Mouse (Mus musculus) intestine, embryonic 15.5 days (tissue): ENCODE measurements around the gene 4930544D05Rik. TPM values are rescaled to one million over a fixed set of nuclear protein-coding genes. Genes with fewer than 3 reads are reported as not detected.

Experiments
- ATAC-seq: fragments of 200-750 bp; cut with Nextera tagmentation; 2 replicates; pipeline ENCODE4 v1.8.0; 2017; ENCODE audit warnings: moderate TSS enrichment, moderate library complexity
- H3K27ac ChIP-seq: fragments of 300-500 bp; sonication (generic); 2 replicates; pipeline ENCODE4 v1.5.1; 2015; ENCODE audit warnings: mild to moderate bottlenecking, inconsistent platforms
- H3K27me3 ChIP-seq: fragments of 300-500 bp; sonication (generic); replicated peaks from 2 replicates; pipeline ENCODE4 v1.6.1; 2015; ENCODE audit warnings: inconsistent platforms
- H3K36me3 ChIP-seq: fragments of 300-500 bp; sonication (generic); 2 replicates; pipeline ENCODE4 v1.6.1; 2015; ENCODE audit warnings: inconsistent platforms
- H3K4me1 ChIP-seq: fragments of 300-500 bp; sonication (generic); replicated peaks from 2 replicates; pipeline ENCODE4 v1.6.1; 2015; ENCODE audit warnings: inconsistent platforms
- H3K4me2 ChIP-seq: fragments of 300-500 bp; sonication (generic); replicated peaks from 2 replicates; pipeline ENCODE4 v1.6.1; 2015; ENCODE audit warnings: mild to moderate bottlenecking, inconsistent platforms
- H3K4me3 ChIP-seq: fragments of 300-500 bp; sonication (generic); replicated peaks from 2 replicates; pipeline ENCODE4 v1.5.1; 2015; ENCODE audit warnings: inconsistent platforms
- H3K9ac ChIP-seq: fragments of 300-500 bp; sonication (generic); 2 replicates; pipeline ENCODE4 v1.6.1; 2015; ENCODE audit warnings: inconsistent platforms
- H3K9me3 ChIP-seq: fragments of 300-500 bp; sonication (generic); 2 replicates; pipeline ENCODE4 v1.6.1; 2016; ENCODE audit warnings: inconsistent platforms
- WGBS: fragments of 180-500 bp; shearing (Covaris S2); methylation state at CpG from one replicate; pipeline ENCODE4 v1.1.7; 2015; 5-methylcytosine and 5-hydroxymethylcytosine counted together
- polyA plus RNA-seq: library from polyadenylated mRNA; unstranded; fragments of >200 nt; fragmentation: Nextera tagmentation; extraction: Ambion mirVana; gene quantifications from 2 replicates; pipeline ENCODE4 v1.2.1, GENCODE M21; 2015

4930544D05Rik gene
- polyA plus RNA-seq, 1 experiment from 2014 or later: not detected

- H3K9ac ChIP-seq: peak within 1 kb of the TSS; percentile 98
- ATAC-seq: peak; percentile 57
Measured at GRCm38 (mm10) chr11:70654198-70654922, 38.7 kb downstream of the 4930544D05Rik start, which contains the start of gene Pfn1. Gene Pfn1 (minus strand): TSS chr11:70654644.

GRCm38 (mm10) chr11:70654923-70655570 lies 39.4 kb downstream of the 4930544D05Rik start:
- H3K27ac ChIP-seq: peak overlapping the region; percentile 99
- H3K4me3 ChIP-seq: peak overlapping the region; percentile 99
- peaks cover 20% of the 10 kb centered on the region for H3K36me3 ChIP-seq
- H3K27me3 ChIP-seq: no peaks in the 10 kb centered on the region
- peak overlapping the region; percentile 98 for H3K9ac ChIP-seq
- no peaks in the 10 kb centered on the region for H3K9me3 ChIP-seq
- H3K4me2 ChIP-seq: peak overlapping the region; percentile 87
- peak; percentile 63 for ATAC-seq
- under 1% methylated on average over 48 of the region's 48 CpGs for WGBS
- H3K4me1 ChIP-seq: peaks cover 52% of the 10 kb centered on the region

More at GRCm38 (mm10) chr11:70654198-70654922, 38.7 kb downstream of the 4930544D05Rik start, which contains the start of gene Pfn1:
- under 1% methylated on average over 56 of the region's 61 CpGs for WGBS
- H3K27me3 ChIP-seq: no peaks in the 10 kb centered on the region
- peaks cover 26% of the 10 kb centered on the region for H3K36me3 ChIP-seq
- H3K4me1 ChIP-seq: peaks cover 59% of the 10 kb centered on the region
- peak within 1 kb of the TSS; percentile 87 for H3K4me2 ChIP-seq
- H3K9me3 ChIP-seq: no peaks in the 10 kb centered on the region
- peak within 1 kb of the TSS; percentile 99 for H3K27ac ChIP-seq
- peak within 1 kb of the TSS; percentile 99 for H3K4me3 ChIP-seq

GRCm38 (mm10) chr11:70655571-70656455 lies 40.2 kb downstream of the 4930544D05Rik start:
- peak overlapping the region; percentile 99 for H3K27ac ChIP-seq
- H3K36me3 ChIP-seq: peaks cover 22% of the 10 kb centered on the region
- peak; percentile 39 for ATAC-seq
- no peaks in the 10 kb centered on the region for H3K27me3 ChIP-seq
- H3K4me1 ChIP-seq: peaks cover 47% of the 10 kb centered on the region
- H3K9me3 ChIP-seq: no peaks in the 10 kb centered on the region
- under 1% methylated on average over 61 of the region's 61 CpGs for WGBS
- peak overlapping the region; percentile 98 for H3K9ac ChIP-seq
- peak overlapping the region; percentile 99 for H3K4me3 ChIP-seq
- H3K4me2 ChIP-seq: peak overlapping the region; percentile 87

- Histone ChIP-seq H3K27ac (peak overlapping the region; percentile 99), H3K9ac (peak overlapping the region; percentile 98), H3K4me1 (peaks cover 41% of the 10 kb centered on the region), H3K4me2 (peak overlapping the region; percentile 87), H3K27me3 (no peaks in the 10 kb centered on the region), H3K4me3 (peak overlapping the region; percentile 99), H3K36me3 (peaks cover 18% of the 10 kb centered on the region), H3K9me3 (no peaks in the 10 kb centered on the region)
- 13% methylated on average over 16 of the region's 16 CpGs for WGBS
- no peak for ATAC-seq
Measured at GRCm38 (mm10) chr11:70656456-70656927, 40.8 kb downstream of the 4930544D05Rik start.

GRCm38 (mm10) chr11:70656964-70657363 lies 41.3 kb downstream of the 4930544D05Rik start, which contains the start of gene Eno3:
Gene Eno3 (plus strand): TSS chr11:70657202.
- peak within 1 kb of the TSS; percentile 87 for H3K4me2 ChIP-seq
- WGBS: 26% methylated on average over 3 of the region's 3 CpGs
- peak within 1 kb of the TSS; percentile 99 for H3K4me3 ChIP-seq
- peaks cover 15% of the 10 kb centered on the region for H3K36me3 ChIP-seq
- no peak for ATAC-seq
- H3K9me3 ChIP-seq: no peaks in the 10 kb centered on the region
- peak within 1 kb of the TSS; percentile 99 for H3K27ac ChIP-seq
- H3K4me1 ChIP-seq: peaks cover 37% of the 10 kb centered on the region
- peak within 1 kb of the TSS; percentile 98 for H3K9ac ChIP-seq
- no peaks in the 10 kb centered on the region for H3K27me3 ChIP-seq

- Histone ChIP-seq H3K9me3 (no peaks in the 10 kb centered on the region), H3K27ac (no peak overlapping the region), H3K36me3 (peaks cover 12% of the 10 kb centered on the region), H3K4me1 (peaks cover 32% of the 10 kb centered on the region), H3K4me3 (no peak overlapping the region), H3K4me2 (0 out of 2 replicates have a peak overlapping the region, but pooled peaks have one; percentile 10), H3K9ac (0 out of 2 replicates have a peak overlapping the region, but pooled peaks have one; percentile 18), H3K27me3 (no peaks in the 10 kb centered on the region)
- no peak for ATAC-seq
- WGBS: 43% methylated on average over 6 of the region's 6 CpGs
Measured at GRCm38 (mm10) chr11:70657573-70657972, 41.9 kb downstream of the 4930544D05Rik start.

- Histone ChIP-seq H3K4me3 (no peak overlapping the region), H3K27ac (no peak overlapping the region), H3K4me2 (0 out of 2 replicates have a peak overlapping the region, but pooled peaks have one; percentile 10), H3K4me1 (peaks cover 31% of the 10 kb centered on the region), H3K36me3 (peaks cover 13% of the 10 kb centered on the region), H3K9ac (peak overlapping the region; percentile 18; the same call in 1 of the 2 replicates), H3K27me3 (no peaks in the 10 kb centered on the region), H3K9me3 (no peaks in the 10 kb centered on the region)
- ATAC-seq: no peak
- 60% methylated on average over 9 of the region's 9 CpGs for WGBS
Measured at GRCm38 (mm10) chr11:70657991-70658390, 42.3 kb downstream of the 4930544D05Rik start.

- H3K4me3 ChIP-seq: no peak overlapping the region
- no peak overlapping the region for H3K4me2 ChIP-seq
- H3K9me3 ChIP-seq: no peaks in the 10 kb centered on the region
- WGBS: 82% methylated on average over 5 of the region's 5 CpGs
- peaks cover 31% of the 10 kb centered on the region for H3K4me1 ChIP-seq
- no peaks in the 10 kb centered on the region for H3K27me3 ChIP-seq
- H3K36me3 ChIP-seq: peaks cover 16% of the 10 kb centered on the region
- ATAC-seq: no peak
- no peak overlapping the region for H3K9ac ChIP-seq
- H3K27ac ChIP-seq: no peak overlapping the region
Measured at GRCm38 (mm10) chr11:70658521-70658920, 42.9 kb downstream of the 4930544D05Rik start.

- Histone ChIP-seq H3K4me1 (peaks cover 31% of the 10 kb centered on the region), H3K27ac (0 out of 2 replicates have a peak overlapping the region, but pooled peaks have one; percentile 15), H3K36me3 (peaks cover 17% of the 10 kb centered on the region), H3K4me2 (no peak overlapping the region), H3K27me3 (no peaks in the 10 kb centered on the region), H3K9me3 (no peaks in the 10 kb centered on the region), H3K9ac (no peak overlapping the region), H3K4me3 (no peak overlapping the region)
- WGBS: 61% methylated on average over 8 of the region's 8 CpGs
- ATAC-seq: no peak
Measured at GRCm38 (mm10) chr11:70658942-70659341, 43.3 kb downstream of the 4930544D05Rik start.

GRCm38 (mm10) chr11:70660571-70660970 lies 44.9 kb downstream of the 4930544D05Rik start:
- ATAC-seq: no peak
- Histone ChIP-seq H3K36me3 (peaks cover 26% of the 10 kb centered on the region), H3K27ac (no peak overlapping the region), H3K4me2 (no peak overlapping the region), H3K9me3 (no peaks in the 10 kb centered on the region), H3K4me3 (no peak overlapping the region), H3K9ac (no peak overlapping the region), H3K27me3 (no peaks in the 10 kb centered on the region), H3K4me1 (peaks cover 29% of the 10 kb centered on the region)
- 85% methylated on average over 8 of the region's 8 CpGs for WGBS

- Histone ChIP-seq H3K4me3 (no peak overlapping the region), H3K4me1 (peaks cover 16% of the 10 kb centered on the region), H3K36me3 (peaks cover 31% of the 10 kb centered on the region), H3K27me3 (no peaks in the 10 kb centered on the region), H3K9ac (no peak overlapping the region), H3K27ac (no peak overlapping the region), H3K4me2 (no peak overlapping the region), H3K9me3 (no peaks in the 10 kb centered on the region)
- WGBS: 92% methylated on average over 8 of the region's 8 CpGs
- no peak for ATAC-seq
Measured at GRCm38 (mm10) chr11:70663101-70663500, 47.5 kb downstream of the 4930544D05Rik start.
